Mouse (Mus musculus): ENCODE results near the gene Gimap3.

DNA sequence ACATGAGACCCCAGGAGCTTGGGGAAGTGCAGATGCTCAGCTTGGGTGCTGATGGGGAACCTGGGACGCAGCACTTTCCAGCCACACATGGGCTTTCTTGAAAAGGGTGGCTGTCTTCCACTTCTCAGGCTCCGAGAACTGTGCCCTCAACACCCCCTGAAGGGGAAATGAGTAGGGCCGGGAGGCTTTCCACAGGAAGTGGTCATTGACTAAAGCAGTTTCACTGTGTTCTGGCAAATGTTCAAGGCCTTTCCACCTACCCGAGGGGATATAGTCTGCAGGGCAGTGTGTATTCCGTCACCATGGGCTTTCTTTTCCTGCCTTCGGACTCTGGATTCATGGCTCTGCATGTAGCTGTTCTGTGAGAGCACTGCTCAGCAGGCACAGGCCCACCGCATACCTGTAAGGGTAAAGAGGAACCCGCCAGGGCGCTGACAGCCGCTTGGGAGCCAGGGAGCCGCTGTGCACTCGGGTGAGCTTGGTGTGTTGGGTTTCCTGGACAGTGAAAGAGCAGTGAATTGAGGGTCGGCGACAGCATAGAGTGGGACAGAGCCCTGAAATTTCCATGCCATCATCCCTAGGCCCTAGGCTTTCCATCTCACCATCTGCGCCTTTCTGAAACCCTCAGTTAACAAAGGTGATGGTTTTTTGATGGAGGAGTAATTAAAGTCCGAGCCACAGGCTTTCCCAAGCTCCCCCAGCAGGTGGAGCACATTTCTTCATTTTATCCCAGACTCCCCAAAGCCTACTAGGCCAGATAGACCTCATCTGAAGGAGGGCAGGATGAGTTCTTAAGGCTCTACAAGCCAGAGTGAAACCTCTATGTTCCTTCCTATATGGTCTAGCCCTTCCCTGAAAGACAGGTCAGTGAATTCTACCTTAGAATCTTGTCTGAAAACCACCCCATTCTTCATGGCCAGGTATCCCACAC lies 24.4 kb downstream of the Gimap3 start, which contains the start of gene Gimap5:
- peak; percentile 60 for TF ChIP-seq CTCF (IDR thresholded peaks at IDR 0.05; ENCODE audit: low read depth, low read length)
- no peak for TF ChIP-seq POLR2A (IDR thresholded peaks at IDR 0.05; ENCODE audit: extremely low read depth, insufficient read depth, low read length)
